Mouse (Mus musculus) lung, embryonic 14.5 days (tissue): ENCODE data around the gene Naa40. TPM values are rescaled to one million over a fixed set of nuclear protein-coding genes. Genes with fewer than 3 reads are reported as not detected.
A peak's percentile ranks its signal among the peaks of the same experiment; 100 is the strongest.

Experiments used
- ATAC-seq: fragments of 200-750 bp; cut with Nextera tagmentation; 2 replicates; pipeline ENCODE4 v1.8.0; 2017; ENCODE audit warnings: mild to moderate bottlenecking, moderate TSS enrichment, moderate library complexity; ENCODE audit not compliant: insufficient read depth
- DNase-seq: peaks from one replicate; pipeline ENCODE4 v3.0.0-alpha.2; 2015
- H3K27ac ChIP-seq: fragments of 300-500 bp; sonication (generic); 2 replicates; pipeline ENCODE4 v1.5.1; 2014; ENCODE audit warnings: low read depth, mild to moderate bottlenecking, moderate library complexity
- H3K27me3 ChIP-seq: fragments of 300-500 bp; sonication (generic); 2 replicates; pipeline ENCODE4 v1.6.1; 2014; ENCODE audit warnings: low read length, control low read depth; ENCODE audit not compliant: insufficient read depth
- H3K36me3 ChIP-seq: fragments of 300-500 bp; sonication (generic); 2 replicates; pipeline ENCODE4 v1.6.1; 2014; ENCODE audit warnings: control low read depth; ENCODE audit not compliant: insufficient read depth
- H3K4me1 ChIP-seq: fragments of 300-500 bp; sonication (generic); 2 replicates; pipeline ENCODE4 v1.6.1; 2014; ENCODE audit warnings: antibody characterized with exemption, control low read depth; ENCODE audit not compliant: insufficient read depth
- H3K4me2 ChIP-seq: fragments of 300-500 bp; sonication (generic); 2 replicates; pipeline ENCODE4 v1.6.1; 2014; ENCODE audit warnings: mild to moderate bottlenecking
- H3K4me3 ChIP-seq: fragments of 300-500 bp; sonication (generic); 2 replicates; pipeline ENCODE4 v1.5.1; 2014; ENCODE audit warnings: low read depth, low read length
- H3K9ac ChIP-seq: fragments of 300-500 bp; sonication (generic); 2 replicates; pipeline ENCODE4 v1.6.1; 2014
- H3K9me3 ChIP-seq: fragments of 300-500 bp; sonication (generic); 2 replicates; pipeline ENCODE4 v1.6.1; 2016; ENCODE audit warnings: low read depth, low read length, control low read depth
- CTCF ChIP-seq: IDR thresholded peaks from 2 replicates; pipeline ENCODE4 v1.5.1; 2016; ENCODE audit warnings: antibody characterized with exemption, low read depth
- WGBS: fragments of 180-500 bp; shearing (Covaris S2); extraction: QIAGEN DNeasy Blood & Tissue Kit; methylation state at CpG from one replicate; pipeline ENCODE4 v1.1.7; 2014; 5-methylcytosine and 5-hydroxymethylcytosine counted together
- polyA plus RNA-seq: library from polyadenylated mRNA; unstranded; fragments of >200 nt; fragmentation: Nextera tagmentation; extraction: Ambion mirVana; gene quantifications from 2 replicates; pipeline ENCODE4 v1.2.1, GENCODE M21; 2014

The Naa40 gene
- polyA plus RNA-seq, 1 experiment from 2014 or later = 65.8 TPM

GRCm38 (mm10) chr19:7214484-7214883 lies 26.5 kb downstream of the Naa40 start:
- Histone ChIP-seq H3K36me3 (peaks cover 42% of the 10 kb centered on the region), H3K9ac (no peak overlapping the region)
- TF ChIP-seq CTCF = no peak

DNA sequence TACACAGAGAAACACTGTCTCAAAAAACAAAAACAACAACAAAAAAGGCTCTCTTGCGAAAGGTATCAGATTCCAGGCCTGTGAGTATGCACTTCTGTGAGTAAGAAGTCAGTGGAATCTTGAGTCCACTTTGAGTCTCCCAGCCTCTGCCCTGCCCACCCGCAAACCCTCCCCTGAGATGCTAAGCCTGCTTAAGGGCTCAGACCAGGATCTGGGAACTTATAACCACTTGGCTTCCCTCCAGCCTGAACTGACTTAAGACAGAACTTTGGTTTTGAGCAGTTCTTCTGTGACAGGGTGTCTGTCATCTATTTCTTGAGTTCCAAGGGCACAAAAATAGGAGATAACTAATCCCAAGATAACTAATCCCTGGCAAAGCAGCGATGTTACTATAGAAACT lies 28.0 kb downstream of the Naa40 start:
- Histone ChIP-seq H3K36me3 (peaks cover 42% of the 10 kb centered on the region), H3K9me3 (no peaks in the 10 kb centered on the region), H3K27ac (no peak overlapping the region), H3K27me3 (no peaks in the 10 kb centered on the region), H3K4me2 (no peak overlapping the region), H3K4me1 (peaks cover 15% of the 10 kb centered on the region), H3K4me3 (no peak overlapping the region), H3K9ac (no peak overlapping the region)
- WGBS = 89% methylated on average over 3 of the region's 3 CpGs
- no peak for TF ChIP-seq CTCF
- no peak for ATAC-seq
- DNase-seq = no peak

More at GRCm38 (mm10) chr19:7214484-7214883, 26.5 kb downstream of the Naa40 start:
- peak; percentile 85 for DNase-seq
- WGBS = 60% methylated on average over 5 of the region's 5 CpGs
- Histone ChIP-seq H3K27ac (0 out of 2 replicates have a peak overlapping the region, but pooled peaks have one; percentile 38), H3K9me3 (no peaks in the 10 kb centered on the region), H3K27me3 (no peaks in the 10 kb centered on the region), H3K4me3 (no peak overlapping the region), H3K4me1 (peaks cover 15% of the 10 kb centered on the region), H3K4me2 (peak overlapping the region; percentile 15; the same call in 1 of the 2 replicates)
- ATAC-seq = peak; percentile 35

DNA sequence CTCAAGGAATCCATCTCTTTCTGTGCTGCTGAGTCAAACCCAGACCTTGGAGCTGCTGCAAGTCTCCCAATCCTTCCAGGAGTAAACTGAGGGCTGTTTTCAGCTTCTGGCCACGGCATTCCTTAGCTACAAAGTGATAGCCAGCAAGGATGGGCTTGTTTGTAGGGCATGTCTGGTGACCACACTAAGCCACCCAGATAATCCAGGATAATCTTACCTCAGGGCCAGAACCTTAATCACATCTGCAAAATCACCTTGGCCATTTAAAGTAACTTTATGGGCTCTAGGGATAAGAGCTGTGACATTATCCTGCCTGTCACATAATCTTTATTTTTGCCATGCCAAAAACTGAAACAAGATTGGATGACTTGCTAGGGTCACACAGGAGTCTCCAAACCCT lies 28.8 kb downstream of the Naa40 start:
- no peaks in the 10 kb centered on the region for H3K27me3 ChIP-seq
- no peak overlapping the region for H3K9ac ChIP-seq
- no peak overlapping the region for H3K27ac ChIP-seq
- no peak overlapping the region for H3K4me3 ChIP-seq
- peaks cover 15% of the 10 kb centered on the region for H3K4me1 ChIP-seq
- peaks cover 42% of the 10 kb centered on the region for H3K36me3 ChIP-seq
- WGBS = 74% methylated on average over 1 of the region's 1 CpGs
- no peak for ATAC-seq
- TF ChIP-seq CTCF = no peak
- H3K4me2 ChIP-seq = no peak overlapping the region
- no peaks in the 10 kb centered on the region for H3K9me3 ChIP-seq
- no peak for DNase-seq

- Histone ChIP-seq H3K9me3 (no peaks in the 10 kb centered on the region), H3K27ac (no peak overlapping the region), H3K27me3 (no peaks in the 10 kb centered on the region), H3K36me3 (peaks cover 34% of the 10 kb centered on the region), H3K9ac (no peak overlapping the region), H3K4me3 (no peak overlapping the region), H3K4me1 (peaks cover 8% of the 10 kb centered on the region), H3K4me2 (no peak overlapping the region)
- DNase-seq (no peak), ATAC-seq (no peak)
- no peak; the same call in 1 of the 2 replicates for TF ChIP-seq CTCF
- 81% methylated on average over 7 of the region's 7 CpGs for WGBS
Measured at GRCm38 (mm10) chr19:7209907-7210646, 30.9 kb downstream of the Naa40 start.

DNA sequence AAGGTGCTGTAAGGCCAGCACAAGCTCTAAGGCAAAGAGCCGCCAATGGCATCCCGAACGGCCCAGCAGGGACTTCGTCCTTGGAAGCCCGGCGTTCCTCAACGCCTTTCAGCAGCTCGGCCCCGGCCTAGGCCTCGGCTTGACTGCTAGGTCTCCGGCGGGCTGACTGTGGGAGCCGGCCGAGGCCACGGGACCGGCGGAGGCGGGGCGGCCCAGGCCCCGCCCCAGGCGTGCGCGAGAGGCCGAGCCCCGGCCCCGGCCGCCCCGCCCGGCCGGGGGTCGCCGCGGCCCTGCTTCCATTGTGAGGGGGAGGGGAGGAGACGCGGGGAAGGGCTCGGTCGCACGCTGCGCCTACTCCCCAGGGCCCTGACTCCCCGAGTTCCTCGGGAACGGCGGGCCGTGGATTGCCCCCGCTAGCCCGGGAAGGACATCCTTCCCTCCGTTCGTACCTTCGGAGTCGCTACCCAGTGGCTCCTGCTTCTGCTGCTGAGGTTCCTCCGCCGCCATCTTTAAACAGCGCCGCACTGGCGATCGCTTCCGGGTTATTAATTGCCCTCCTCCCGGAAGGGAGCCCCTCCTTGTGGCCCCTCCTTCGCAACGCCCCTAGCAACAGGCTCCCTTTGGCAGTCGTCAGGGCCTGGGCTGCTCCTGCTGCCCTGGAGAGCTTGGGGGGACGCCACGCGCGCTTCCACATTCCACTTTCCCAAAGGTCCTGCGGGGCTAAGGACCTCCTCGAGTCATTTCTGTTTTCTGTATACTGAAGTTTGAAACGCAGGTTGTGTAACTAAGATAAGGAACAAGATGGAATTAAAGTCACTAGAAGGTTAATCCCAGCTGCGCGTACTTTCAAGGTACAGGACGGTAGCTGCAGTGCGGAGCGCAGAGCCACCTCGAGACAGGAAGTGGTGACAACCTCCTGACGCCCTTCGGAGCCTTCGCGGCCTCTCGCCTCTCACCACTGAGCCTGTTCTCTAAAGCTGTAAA lies 34.9 kb downstream of the Naa40 start, which contains the start of gene Otub1:
Otub1 (minus strand) TSS at position 564 of the 984 bp plus-strand sequence.
- Histone ChIP-seq H3K4me3 (peak within 1 kb of the TSS; percentile 66), H3K9me3 (no peaks in the 10 kb centered on the region), H3K27me3 (no peaks in the 10 kb centered on the region), H3K27ac (peak within 1 kb of the TSS; percentile 94), H3K4me1 (peaks cover 7% of the 10 kb centered on the region), H3K9ac (peak within 1 kb of the TSS; percentile 73), H3K36me3 (peaks cover 31% of the 10 kb centered on the region), H3K4me2 (peak within 1 kb of the TSS; percentile 84)
- TF ChIP-seq CTCF = no peak; the same call in 1 of the 2 replicates
- ATAC-seq (peak; percentile 98), DNase-seq (peak; percentile 97)
- 0% methylated on average over 67 of the region's 79 CpGs for WGBS

- Histone ChIP-seq H3K4me1 (peaks cover 7% of the 10 kb centered on the region), H3K36me3 (peaks cover 38% of the 10 kb centered on the region), H3K9ac (peak overlapping the region; percentile 73), H3K4me2 (peak overlapping the region; percentile 84), H3K4me3 (peak overlapping the region; percentile 66), H3K27me3 (no peaks in the 10 kb centered on the region), H3K27ac (peak overlapping the region; percentile 94), H3K9me3 (no peaks in the 10 kb centered on the region)
- WGBS = 29% methylated on average over 7 of the region's 7 CpGs
- ATAC-seq = no peak
- no peak for TF ChIP-seq CTCF
- no peak for DNase-seq
Measured at GRCm38 (mm10) chr19:7205326-7205725, 35.7 kb downstream of the Naa40 start.
